Mouse (Mus musculus) testis, adult 2 months (tissue): ENCODE measurements around the gene Gatm. TPM values are rescaled to one million over a fixed set of nuclear protein-coding genes. Genes with fewer than 3 reads are reported as not detected.
A peak's percentile ranks its signal among the peaks of the same experiment; 100 is the strongest.

ENCODE experiments used
- H3K27ac ChIP-seq: fragments of 200-500 bp; 2 replicates; pipeline ENCODE4 v1.5.1; 2012; ENCODE audit warnings: low read depth, low read length; ENCODE audit not compliant: control insufficient read depth, insufficient read depth
- H3K27me3 ChIP-seq: fragments of 200-500 bp; 2 replicates; pipeline ENCODE4 v1.6.1; 2012; ENCODE audit warnings: mild to moderate bottlenecking, low read length, moderate library complexity; ENCODE audit not compliant: control insufficient read depth, insufficient read depth
- H3K36me3 ChIP-seq: fragments of 200-500 bp; 2 replicates; pipeline ENCODE4 v1.6.1; 2012; ENCODE audit warnings: mild to moderate bottlenecking, low read length; ENCODE audit not compliant: control insufficient read depth, insufficient read depth
- H3K4me1 ChIP-seq: fragments of 200-500 bp; 2 replicates; pipeline ENCODE4 v1.6.1; 2012; ENCODE audit warnings: low read length; ENCODE audit not compliant: control insufficient read depth, insufficient read depth
- H3K4me3 ChIP-seq: fragments of 200-500 bp; 2 replicates; pipeline ENCODE4 v1.5.1; 2012; ENCODE audit warnings: low read depth, mild to moderate bottlenecking, low read length, moderate library complexity, mixed read lengths; ENCODE audit not compliant: control insufficient read depth
- CTCF ChIP-seq: fragments of 200-500 bp; IDR thresholded peaks from 2 replicates; pipeline ENCODE4 v1.5.1; 2012; ENCODE audit warnings: low read depth, mild to moderate bottlenecking, inconsistent platforms, low read length, moderate library complexity; ENCODE audit not compliant: control insufficient read depth, insufficient read depth, insufficient replicate concordance
- POLR2A ChIP-seq: fragments of 200-500 bp; IDR thresholded peaks from 2 replicates; pipeline ENCODE4 v1.6.1; 2012; ENCODE audit warnings: low read depth, mild to moderate bottlenecking, inconsistent platforms, low read length, moderate library complexity; ENCODE audit not compliant: control insufficient read depth
- polyA plus RNA-seq: library from polyadenylated mRNA; depleted of rRNA; stranded (reverse); fragments of >200 nt; gene quantifications from 2 replicates; pipeline ENCODE4 v1.2.3, GENCODE M21; 2012; rRNA removed

Gatm gene
- polyA plus RNA-seq, 1 experiment: 94.7 TPM

DNA sequence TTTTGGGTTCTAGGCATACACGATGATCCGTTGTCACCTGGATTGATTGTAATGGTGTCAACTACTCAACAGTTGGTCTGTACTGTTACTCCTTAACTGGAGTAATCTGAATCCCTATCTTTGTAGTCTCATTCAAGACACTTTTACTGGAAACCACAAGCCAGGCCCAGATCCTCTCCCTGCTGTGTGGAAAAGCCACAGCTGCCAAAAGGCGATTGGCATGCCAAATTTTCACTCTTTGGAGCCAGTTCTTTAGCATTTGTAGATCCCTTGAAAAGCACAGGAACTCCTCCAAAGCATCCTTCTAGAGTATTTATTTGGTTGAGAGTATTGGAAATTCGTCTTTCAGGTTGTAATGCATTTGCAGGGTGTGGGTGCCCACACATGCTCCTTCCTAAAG lies 39.8 kb downstream of the Gatm start:
- Histone ChIP-seq H3K4me1 (no peaks in the 10 kb centered on the region), H3K27me3 (no peaks in the 10 kb centered on the region), H3K27ac (no peak overlapping the region), H3K36me3 (no peaks in the 10 kb centered on the region), H3K4me3 (no peak overlapping the region)
- no peak for TF ChIP-seq CTCF
- TF ChIP-seq POLR2A: no peak

DNA sequence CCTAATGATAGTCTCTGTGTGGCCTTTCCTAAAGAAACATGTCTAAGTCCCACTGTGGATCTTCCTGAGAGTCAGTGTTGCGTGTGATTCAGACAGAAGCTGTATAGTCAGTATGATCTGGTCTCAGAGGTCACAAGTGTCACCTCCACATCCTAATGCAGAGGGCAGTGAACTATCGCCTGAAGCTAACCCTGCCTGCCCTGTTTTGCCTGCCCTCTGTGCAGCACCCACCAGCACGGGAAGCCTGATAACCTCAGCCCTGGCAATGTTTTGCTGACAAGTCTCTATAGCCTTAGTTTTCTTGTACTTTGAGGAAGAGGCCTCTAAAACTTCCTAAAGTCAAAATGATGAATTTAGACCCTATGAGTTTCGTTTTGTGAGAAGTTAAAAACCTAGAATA lies 40.7 kb downstream of the Gatm start:
- no peak for TF ChIP-seq POLR2A
- no peak for TF ChIP-seq CTCF
- Histone ChIP-seq H3K27ac (no peak overlapping the region), H3K4me1 (no peaks in the 10 kb centered on the region), H3K4me3 (no peak overlapping the region), H3K36me3 (no peaks in the 10 kb centered on the region), H3K27me3 (no peaks in the 10 kb centered on the region)

DNA sequence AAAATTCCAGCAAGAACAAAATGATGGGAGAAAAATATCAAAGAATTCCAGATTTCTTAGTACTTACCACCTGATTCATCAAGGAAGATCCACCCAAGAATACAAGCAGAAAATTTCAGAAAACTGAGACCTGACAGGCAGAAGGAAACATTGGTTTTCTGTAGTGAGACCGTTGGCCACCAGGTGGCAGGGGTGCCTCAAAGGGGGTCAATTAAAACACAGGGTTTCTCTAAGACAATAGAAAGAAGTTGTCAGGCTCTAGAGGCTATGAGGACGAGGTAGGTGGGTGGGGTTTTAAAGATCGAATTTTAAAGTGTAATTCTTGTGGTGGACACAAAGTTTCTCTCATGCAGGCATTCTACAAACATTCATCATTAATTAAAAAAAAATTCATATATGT lies 41.7 kb downstream of the Gatm start:
- Histone ChIP-seq H3K4me3 (no peak overlapping the region), H3K27me3 (no peaks in the 10 kb centered on the region), H3K27ac (no peak overlapping the region), H3K4me1 (no peaks in the 10 kb centered on the region), H3K36me3 (no peaks in the 10 kb centered on the region)
- peak; percentile 32; the same call in 1 of the 2 replicates for TF ChIP-seq CTCF
- TF ChIP-seq POLR2A: no peak

DNA sequence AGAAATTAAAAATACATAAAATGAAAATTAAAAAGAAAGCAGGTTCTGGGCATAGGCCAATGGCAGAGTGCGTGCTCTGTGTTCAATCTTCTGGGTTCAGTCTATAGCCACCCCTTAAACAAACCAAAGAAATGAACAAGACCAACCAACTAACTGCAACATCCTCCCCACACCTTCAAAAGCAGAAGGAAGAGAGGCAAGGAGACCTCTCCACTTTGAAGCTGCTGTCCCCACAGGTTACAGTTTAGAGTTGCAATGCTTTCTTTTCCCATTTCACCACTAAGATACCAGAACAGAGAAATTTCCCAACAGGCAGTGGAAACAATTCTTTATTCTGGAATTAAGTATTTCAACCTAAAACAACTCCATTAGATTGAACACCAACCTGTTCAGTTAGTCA lies 48.9 kb downstream of the Gatm start:
- no peaks in the 10 kb centered on the region for H3K27me3 ChIP-seq
- no peaks in the 10 kb centered on the region for H3K36me3 ChIP-seq
- peaks cover 6% of the 10 kb centered on the region for H3K4me1 ChIP-seq
- H3K27ac ChIP-seq: no peak overlapping the region
- H3K4me3 ChIP-seq: no peak overlapping the region
- TF ChIP-seq CTCF (no peak), POLR2A (no peak)

DNA sequence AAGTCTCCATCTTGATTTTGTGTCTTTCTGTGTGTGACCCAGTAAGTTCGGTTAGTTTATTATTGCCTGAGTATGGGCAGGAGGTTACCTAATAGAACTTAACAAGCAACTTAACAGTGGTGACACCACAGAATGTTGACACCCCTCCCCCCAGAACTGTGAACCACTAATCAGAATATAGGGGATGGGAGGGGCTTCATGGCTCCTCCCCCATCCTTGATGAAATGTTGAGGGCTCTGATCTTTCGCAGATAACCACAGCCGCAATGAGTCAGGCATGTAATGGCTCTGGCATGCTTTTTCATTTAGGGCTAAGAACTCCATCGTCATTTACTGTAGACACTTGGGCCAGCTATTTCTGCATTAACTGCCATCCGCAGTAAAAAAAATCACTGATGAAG lies 49.9 kb downstream of the Gatm start:
- TF ChIP-seq CTCF (no peak), POLR2A (no peak)
- Histone ChIP-seq H3K4me3 (no peak overlapping the region), H3K36me3 (no peaks in the 10 kb centered on the region), H3K27me3 (no peaks in the 10 kb centered on the region), H3K4me1 (peaks cover 6% of the 10 kb centered on the region), H3K27ac (no peak overlapping the region)

DNA sequence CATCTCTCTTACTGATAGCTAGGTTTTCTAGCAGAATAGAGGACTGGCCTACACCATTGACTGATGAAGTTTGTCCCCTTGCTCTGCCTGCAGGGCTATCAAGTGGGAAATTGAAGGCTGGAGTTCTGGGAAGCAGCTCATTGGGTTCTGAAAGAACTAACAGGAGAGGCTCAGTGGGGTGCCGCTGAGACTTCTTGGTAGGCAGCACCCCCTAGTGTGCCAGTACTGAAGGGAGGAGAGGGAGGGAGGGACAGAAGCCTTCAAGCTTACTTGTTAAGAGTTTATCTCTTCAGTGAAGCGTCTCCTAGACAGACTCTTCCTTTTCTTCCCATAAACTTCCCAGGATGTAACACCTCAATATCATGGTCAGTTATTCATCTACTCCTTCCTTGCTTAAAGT lies 52.8 kb downstream of the Gatm start:
- H3K36me3 ChIP-seq: no peaks in the 10 kb centered on the region
- TF ChIP-seq POLR2A (no peak), CTCF (peak; percentile 29; the same call in 1 of the 2 replicates)
- no peak overlapping the region for H3K4me3 ChIP-seq
- no peaks in the 10 kb centered on the region for H3K27me3 ChIP-seq
- H3K27ac ChIP-seq: no peak overlapping the region
- H3K4me1 ChIP-seq: peaks cover 6% of the 10 kb centered on the region

Other genes starting within 250 kb of the Gatm start
- 16.7 and 19.4 TPM in 2 replicates for gene Shf, start 242.1 kb downstream of the Gatm start, polyA plus RNA-seq
- gene Slc28a2, start 184.8 kb downstream of the Gatm start, polyA plus RNA-seq: 0.20 and 0.26 TPM in 2 replicates
- 0.14 and 0.19 TPM in 2 replicates for gene Gm14085, start 126.4 kb downstream of the Gatm start, polyA plus RNA-seq
- gene AA467197, start 25.7 kb upstream of the Gatm start, polyA plus RNA-seq: 137 and 157 TPM in 2 replicates
- gene Slc30a4, start 91.4 kb upstream of the Gatm start, polyA plus RNA-seq: 34.9 and 39.5 TPM in 2 replicates
- gene Bloc1s6, start 127.2 kb upstream of the Gatm start, polyA plus RNA-seq: 21.8 and 36.7 TPM in 2 replicates
- gene Sqor, start 153.9 kb upstream of the Gatm start, polyA plus RNA-seq: 324 and 336 TPM in 2 replicates